Mouse (Mus musculus) embryonic facial prominence, embryonic 13.5 days (tissue): Measurements from ENCODE around the gene Epha3. TPM values are rescaled to one million over a fixed set of nuclear protein-coding genes. Genes with fewer than 3 reads are reported as not detected.

ENCODE experiments used
- ATAC-seq: fragments of 200-750 bp; cut with Nextera tagmentation; 2 replicates; pipeline ENCODE4 v1.8.0; 2017; ENCODE audit warnings: low read depth; ENCODE audit not compliant: insufficient number of reproducible peaks, insufficient read depth, low FRiP score, low TSS enrichment
- H3K27ac ChIP-seq: fragments of 300-500 bp; sonication (generic); 2 replicates; pipeline ENCODE4 v1.5.1; 2015; ENCODE audit warnings: moderate library complexity, mild to moderate bottlenecking, inconsistent platforms
- H3K27me3 ChIP-seq: fragments of 300-500 bp; sonication (generic); 2 replicates; pipeline ENCODE4 v1.6.1; 2015; ENCODE audit warnings: mild to moderate bottlenecking, inconsistent platforms
- H3K36me3 ChIP-seq: fragments of 300-500 bp; sonication (generic); 2 replicates; pipeline ENCODE4 v1.6.1; 2015; ENCODE audit warnings: mild to moderate bottlenecking, inconsistent platforms
- H3K4me1 ChIP-seq: fragments of 300-500 bp; sonication (generic); 2 replicates; pipeline ENCODE4 v1.6.1; 2015; ENCODE audit warnings: inconsistent platforms
- H3K4me2 ChIP-seq: fragments of 300-500 bp; sonication (generic); 2 replicates; pipeline ENCODE4 v1.6.1; 2015; ENCODE audit warnings: moderate library complexity, mild to moderate bottlenecking, inconsistent platforms
- H3K4me3 ChIP-seq: fragments of 300-500 bp; sonication (generic); 2 replicates; pipeline ENCODE4 v1.5.1; 2015; ENCODE audit warnings: mild to moderate bottlenecking, inconsistent platforms
- H3K9ac ChIP-seq: fragments of 300-500 bp; sonication (generic); 2 replicates; pipeline ENCODE4 v1.6.1; 2015; ENCODE audit warnings: mild to moderate bottlenecking, inconsistent platforms
- H3K9me3 ChIP-seq: fragments of 300-500 bp; sonication (generic); 2 replicates; pipeline ENCODE4 v1.6.1; 2016; ENCODE audit warnings: inconsistent platforms
- WGBS: fragments of 180-500 bp; shearing (Covaris S2); methylation state at CpG from one replicate; pipeline ENCODE4 v1.1.7; 2015; ENCODE audit warnings: mixed read lengths; 5-methylcytosine and 5-hydroxymethylcytosine counted together
- polyA plus RNA-seq: library from polyadenylated mRNA; unstranded; fragments of >200 nt; fragmentation: Nextera tagmentation; extraction: Ambion mirVana; gene quantifications from 2 replicates; pipeline ENCODE4 v1.2.1, GENCODE M21; 2015

Gene Epha3
- polyA plus RNA-seq, 1 experiment from 2014 or later: 72.2 TPM

DNA sequence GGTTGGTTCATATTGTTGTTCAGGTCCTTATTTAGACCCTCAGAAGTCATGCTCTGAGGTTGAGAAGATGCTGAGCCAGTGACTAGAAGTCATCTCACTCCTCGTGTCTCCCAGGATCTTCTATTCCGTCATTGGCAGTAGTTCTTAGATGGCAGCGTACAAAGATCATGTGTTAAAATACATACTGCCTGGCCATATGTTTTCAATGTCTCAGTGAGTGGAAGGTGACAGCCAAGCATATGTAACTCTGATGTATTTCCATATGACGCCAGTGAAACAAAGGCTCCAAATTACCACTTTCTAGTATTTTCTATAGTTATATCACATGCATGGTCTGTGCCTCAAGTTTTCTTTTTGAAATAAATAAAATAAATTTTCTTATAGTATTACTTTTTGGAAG is 146.7 kb downstream of the Epha3 start:
- H3K4me2 ChIP-seq: no peak overlapping the region
- H3K9me3 ChIP-seq: no peaks in the 10 kb centered on the region
- no peaks in the 10 kb centered on the region for H3K27me3 ChIP-seq
- 68% methylated on average over 4 of the region's 4 CpGs for WGBS
- no peaks in the 10 kb centered on the region for H3K4me1 ChIP-seq
- H3K27ac ChIP-seq: no peak overlapping the region
- no peak for ATAC-seq
- H3K4me3 ChIP-seq: no peak overlapping the region
- no peaks in the 10 kb centered on the region for H3K36me3 ChIP-seq
- H3K9ac ChIP-seq: no peak overlapping the region

DNA sequence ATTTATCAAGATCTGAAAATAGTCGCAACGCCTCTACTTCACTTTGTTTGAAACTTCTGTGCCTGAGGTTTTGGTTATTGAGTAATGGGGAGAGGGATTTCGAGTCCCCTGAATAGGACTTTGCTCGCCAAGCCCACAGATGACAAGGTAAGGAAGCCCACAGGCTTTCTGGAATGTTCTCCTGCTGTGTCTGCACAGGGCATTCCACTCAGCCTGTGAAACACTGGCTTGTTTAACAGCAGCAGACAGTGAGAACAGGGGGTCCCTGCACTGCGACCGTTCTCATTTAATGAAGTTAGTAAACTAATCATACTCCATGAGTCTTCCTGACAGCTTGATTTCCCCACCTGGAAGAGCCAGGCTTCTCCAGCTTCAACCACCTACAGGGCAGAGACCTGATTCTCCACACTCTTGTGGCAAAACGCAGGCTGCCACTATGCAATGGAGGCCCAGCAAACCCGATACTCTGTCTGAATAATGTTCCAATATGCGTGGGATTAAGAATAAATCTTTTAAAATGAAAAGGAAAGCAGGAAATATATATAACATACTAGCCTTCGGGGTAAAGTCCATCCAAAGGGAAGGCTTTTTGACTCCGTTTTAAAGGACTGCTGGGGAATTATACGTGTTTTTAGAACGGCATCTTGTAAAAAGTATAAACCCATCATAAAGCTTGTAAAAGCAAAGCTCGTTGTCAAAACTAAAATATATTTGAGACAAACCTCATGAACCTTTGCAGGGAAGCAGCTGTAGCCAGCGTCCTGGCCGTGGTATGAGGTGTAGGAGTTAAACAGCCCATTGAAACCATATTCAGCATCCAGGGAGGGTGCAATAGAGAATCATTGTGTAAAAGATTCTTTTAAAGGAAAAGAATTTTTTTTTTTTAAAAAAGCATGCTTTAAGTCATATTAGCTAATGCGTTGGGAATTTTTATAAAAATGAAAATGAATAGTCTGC is 156.8 kb downstream of the Epha3 start:
- 62% methylated on average over 17 of the region's 17 CpGs for WGBS
- Histone ChIP-seq H3K4me1 (peaks cover 5% of the 10 kb centered on the region), H3K9me3 (no peaks in the 10 kb centered on the region), H3K27me3 (no peaks in the 10 kb centered on the region), H3K27ac (peak overlapping the region; percentile 24; the same call in 1 of the 2 replicates), H3K9ac (no peak overlapping the region), H3K4me2 (peak overlapping the region; percentile 5), H3K36me3 (no peaks in the 10 kb centered on the region), H3K4me3 (no peak overlapping the region)
- no peak for ATAC-seq

DNA sequence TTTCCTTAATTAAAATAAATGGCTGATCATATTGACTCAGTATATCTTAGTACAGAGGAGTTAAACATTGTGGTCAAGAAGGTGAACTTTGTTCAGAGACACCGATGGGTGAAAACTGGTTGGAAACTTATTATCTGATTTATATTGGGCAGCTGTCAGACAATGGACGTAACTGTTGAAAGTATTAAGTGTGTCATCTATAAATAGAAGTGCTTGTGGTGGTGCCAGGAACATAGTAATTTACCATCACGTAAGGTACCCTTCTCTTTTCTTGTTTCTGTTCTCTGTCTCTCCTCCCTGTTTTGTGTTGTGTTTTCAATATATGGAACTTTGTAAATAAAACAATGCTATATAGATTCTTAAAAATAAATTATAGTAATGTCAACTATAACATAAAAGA is 174.6 kb downstream of the Epha3 start:
- H3K9me3 ChIP-seq: no peaks in the 10 kb centered on the region
- H3K9ac ChIP-seq: no peak overlapping the region
- no peak overlapping the region for H3K4me2 ChIP-seq
- no peak overlapping the region for H3K4me3 ChIP-seq
- H3K27ac ChIP-seq: no peak overlapping the region
- ATAC-seq: no peak
- no peaks in the 10 kb centered on the region for H3K36me3 ChIP-seq
- 0 out of 2 replicates have a peak, but pooled peaks cover 4% of the 10 kb centered on the region for H3K4me1 ChIP-seq
- no peaks in the 10 kb centered on the region for H3K27me3 ChIP-seq
- 80% methylated on average over 3 of the region's 3 CpGs for WGBS

DNA sequence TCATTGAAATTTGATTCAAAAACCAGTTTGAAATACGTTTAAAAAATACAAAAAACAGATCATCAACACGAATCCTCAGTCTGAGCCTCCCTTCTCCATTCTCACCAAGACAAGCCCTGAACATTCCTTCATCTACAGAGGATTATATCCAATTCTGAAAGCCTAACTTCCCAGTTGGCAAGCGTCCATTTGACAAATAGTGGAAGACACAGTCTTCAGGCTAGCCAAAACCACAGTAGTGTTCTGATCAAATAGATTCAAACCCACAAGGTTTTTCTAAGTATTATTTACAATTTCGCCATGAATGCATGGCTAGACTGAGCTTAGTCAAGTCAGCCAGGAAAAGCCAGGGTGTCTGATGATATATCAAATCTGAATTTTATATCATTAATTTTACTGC is 179.8 kb downstream of the Epha3 start:
- Histone ChIP-seq H3K9me3 (no peaks in the 10 kb centered on the region), H3K27me3 (no peaks in the 10 kb centered on the region), H3K4me1 (0 out of 2 replicates have a peak, but pooled peaks cover 4% of the 10 kb centered on the region), H3K9ac (no peak overlapping the region), H3K4me3 (no peak overlapping the region), H3K36me3 (no peaks in the 10 kb centered on the region), H3K27ac (no peak overlapping the region), H3K4me2 (no peak overlapping the region)
- no peak for ATAC-seq
- WGBS: 68% methylated on average over 4 of the region's 4 CpGs

DNA sequence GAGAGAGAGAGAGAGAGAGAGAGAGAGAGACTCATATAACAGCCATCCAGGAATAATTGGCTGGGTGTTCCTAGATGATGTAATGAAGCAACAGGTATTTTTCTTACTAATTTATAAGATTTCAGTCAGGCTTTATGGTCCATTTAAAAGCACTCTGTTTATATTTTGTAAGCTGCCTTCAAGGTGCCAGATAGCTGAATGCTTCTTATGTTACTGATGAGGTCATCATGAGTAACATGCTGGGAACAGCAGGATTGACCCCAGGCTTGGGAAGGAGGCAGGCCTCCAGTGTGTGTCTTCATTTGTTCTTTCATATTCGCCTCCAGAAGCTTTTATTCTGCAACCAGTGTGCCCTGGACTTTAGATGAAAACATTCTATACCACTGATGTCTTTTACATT is 189.5 kb downstream of the Epha3 start:
- Histone ChIP-seq H3K9ac (no peak overlapping the region), H3K4me2 (no peak overlapping the region), H3K27me3 (no peaks in the 10 kb centered on the region), H3K36me3 (no peaks in the 10 kb centered on the region), H3K4me3 (no peak overlapping the region), H3K27ac (no peak overlapping the region), H3K9me3 (no peaks in the 10 kb centered on the region), H3K4me1 (no peaks in the 10 kb centered on the region)
- ATAC-seq: no peak
- 40% methylated on average over 1 of the region's 1 CpGs for WGBS

DNA sequence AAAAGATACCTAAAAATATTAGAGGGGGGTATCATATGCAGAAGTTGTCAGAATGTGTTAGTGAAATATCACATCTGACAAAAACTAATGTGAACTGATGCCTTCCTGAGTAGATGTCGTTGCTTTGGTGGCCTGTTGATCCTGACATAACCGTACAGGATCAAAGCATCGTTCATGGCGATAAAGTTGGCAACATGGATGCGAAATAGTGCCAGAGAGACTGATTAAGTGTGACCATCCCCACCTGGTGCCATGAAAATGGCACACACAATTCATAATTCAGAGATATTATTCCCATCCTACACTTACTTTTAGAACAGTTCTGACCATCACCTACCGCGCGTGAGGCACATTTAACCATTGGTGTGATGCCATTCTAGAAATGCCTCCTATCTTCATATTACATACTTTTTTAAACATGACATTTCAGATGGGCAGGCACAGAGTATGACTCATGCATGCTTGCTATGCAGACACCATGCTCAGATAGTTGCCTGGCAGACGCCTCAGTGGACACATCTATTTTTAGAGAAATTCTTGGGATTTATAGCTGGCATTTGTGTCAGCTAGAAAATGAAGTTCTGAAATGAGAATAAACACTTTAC is 190.6 kb downstream of the Epha3 start:
- Histone ChIP-seq H3K4me3 (no peak overlapping the region), H3K9ac (no peak overlapping the region), H3K9me3 (no peaks in the 10 kb centered on the region), H3K27me3 (no peaks in the 10 kb centered on the region), H3K4me1 (no peaks in the 10 kb centered on the region), H3K4me2 (no peak overlapping the region), H3K27ac (no peak overlapping the region), H3K36me3 (no peaks in the 10 kb centered on the region)
- ATAC-seq: no peak
- 80% methylated on average over 9 of the region's 9 CpGs for WGBS

DNA sequence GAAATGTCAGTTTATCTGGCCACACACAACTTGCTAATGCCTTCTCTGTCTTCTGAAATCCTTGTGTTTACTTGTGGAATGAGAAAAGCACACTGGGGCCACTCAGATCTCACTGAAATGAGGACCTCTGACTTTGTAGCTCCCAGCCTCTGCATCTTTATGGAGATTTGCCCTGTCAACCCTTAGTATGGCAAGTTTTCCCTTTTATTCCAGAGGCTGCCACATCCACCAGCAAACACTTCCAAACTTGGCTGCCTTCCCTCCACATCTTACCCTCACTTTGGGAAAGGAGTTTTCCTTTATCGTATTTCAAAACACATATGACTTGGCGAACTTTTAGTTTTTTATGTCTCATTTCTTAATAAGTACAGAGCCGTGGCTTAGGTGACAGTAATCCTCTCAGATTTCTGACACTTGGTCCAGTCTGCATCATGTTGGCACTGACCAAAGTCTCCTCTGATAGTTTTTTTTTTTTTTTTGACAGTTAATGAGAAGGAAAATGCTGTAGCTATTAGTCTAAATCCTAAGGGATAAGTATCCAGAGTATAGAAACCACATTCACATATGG is 198.0 kb downstream of the Epha3 start:
- WGBS: 26% methylated on average over 3 of the region's 3 CpGs
- Histone ChIP-seq H3K27ac (no peak overlapping the region), H3K9ac (no peak overlapping the region), H3K36me3 (no peaks in the 10 kb centered on the region), H3K27me3 (no peaks in the 10 kb centered on the region), H3K4me3 (no peak overlapping the region), H3K4me2 (no peak overlapping the region), H3K9me3 (no peaks in the 10 kb centered on the region), H3K4me1 (peaks cover 7% of the 10 kb centered on the region; the same call in 1 of the 2 replicates)
- no peak for ATAC-seq

DNA sequence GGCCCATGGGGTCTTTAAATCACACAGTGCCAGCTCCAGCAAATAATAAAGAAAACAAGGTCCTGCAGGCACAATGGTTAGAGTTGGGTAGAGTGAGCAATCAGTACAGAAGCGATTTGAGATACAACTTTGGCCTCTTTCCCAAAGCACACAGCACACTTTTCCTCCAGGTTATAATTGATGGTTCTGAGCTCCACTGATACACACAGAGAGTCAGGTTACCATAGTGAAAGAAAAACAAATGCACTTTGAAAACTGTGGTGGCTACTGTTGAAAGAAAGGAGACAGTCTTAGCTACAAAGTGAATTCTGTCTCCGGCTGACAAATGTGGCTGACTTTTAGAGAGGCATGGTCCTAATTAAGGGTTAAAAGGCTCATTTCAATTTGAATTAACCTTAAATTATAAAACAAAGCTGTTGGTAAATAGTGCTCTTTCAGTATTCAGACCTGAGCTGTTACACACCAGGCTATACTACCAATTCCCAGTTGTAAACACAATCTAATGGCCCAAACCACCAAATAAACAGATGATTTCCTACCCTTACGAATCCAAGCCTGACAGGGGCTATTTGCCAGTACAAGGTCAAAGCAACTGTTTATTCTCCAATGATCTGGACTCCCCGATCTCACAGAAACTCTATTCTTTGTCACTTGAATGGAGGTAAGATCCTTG is 205.5 kb downstream of the Epha3 start:
- WGBS: 25% methylated on average over 4 of the region's 4 CpGs
- no peaks in the 10 kb centered on the region for H3K27me3 ChIP-seq
- ATAC-seq: no peak
- peaks cover 10% of the 10 kb centered on the region for H3K4me1 ChIP-seq
- no peak overlapping the region for H3K4me3 ChIP-seq
- H3K27ac ChIP-seq: no peak overlapping the region
- no peak overlapping the region for H3K9ac ChIP-seq
- no peak overlapping the region for H3K4me2 ChIP-seq
- H3K9me3 ChIP-seq: no peaks in the 10 kb centered on the region
- no peaks in the 10 kb centered on the region for H3K36me3 ChIP-seq

DNA sequence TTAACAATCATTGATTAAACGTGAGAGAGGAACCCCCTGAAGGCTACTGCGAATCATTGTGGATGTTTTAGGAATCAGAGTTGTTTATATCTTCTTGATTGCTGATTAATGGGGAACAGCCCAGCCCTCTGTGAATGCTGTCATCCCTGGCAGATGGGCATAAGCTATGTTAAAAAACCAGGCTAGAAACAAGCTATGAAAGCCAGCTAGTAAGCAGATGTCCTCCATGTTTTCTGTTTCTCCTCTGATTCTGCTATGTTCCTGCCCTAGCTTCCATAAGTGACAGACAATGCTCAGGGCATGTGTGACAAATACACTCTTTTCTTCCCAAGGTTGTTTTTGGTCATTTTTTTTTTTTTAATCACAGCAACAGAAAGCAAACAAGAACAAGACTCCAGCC is 206.2 kb downstream of the Epha3 start:
- Histone ChIP-seq H3K27me3 (no peaks in the 10 kb centered on the region), H3K9me3 (no peaks in the 10 kb centered on the region), H3K4me2 (no peak overlapping the region), H3K9ac (no peak overlapping the region), H3K27ac (no peak overlapping the region), H3K36me3 (no peaks in the 10 kb centered on the region), H3K4me3 (no peak overlapping the region), H3K4me1 (peaks cover 10% of the 10 kb centered on the region)
- ATAC-seq: no peak
- 35% methylated on average over 2 of the region's 2 CpGs for WGBS

DNA sequence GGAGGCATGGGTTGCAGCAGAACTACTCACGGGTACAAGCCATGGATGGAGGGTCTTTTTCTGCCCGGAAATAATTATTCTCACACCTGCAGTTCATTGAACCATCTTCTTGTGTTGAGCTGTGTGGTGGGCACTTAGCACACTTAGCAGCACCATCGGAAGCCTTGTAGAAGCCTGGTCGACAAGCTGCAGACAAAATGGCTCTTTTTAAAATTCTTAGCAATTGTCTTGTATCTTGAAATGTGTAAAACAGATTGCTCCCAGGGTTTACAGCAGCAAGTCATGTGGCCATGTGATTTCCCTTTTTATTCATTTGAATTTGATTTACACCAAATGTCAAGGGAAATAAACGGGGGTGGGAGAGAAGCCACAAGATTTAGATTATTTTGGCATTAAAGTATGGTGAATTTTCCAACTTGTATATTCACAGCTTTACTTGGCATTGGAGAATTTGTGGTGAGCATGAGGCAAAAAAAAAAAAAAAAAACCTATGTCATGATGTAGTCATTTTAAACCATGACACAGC is 210.5 kb downstream of the Epha3 start:
- Histone ChIP-seq H3K27me3 (no peaks in the 10 kb centered on the region), H3K4me1 (peaks cover 6% of the 10 kb centered on the region), H3K36me3 (no peaks in the 10 kb centered on the region), H3K9me3 (no peaks in the 10 kb centered on the region), H3K4me3 (no peak overlapping the region), H3K9ac (no peak overlapping the region), H3K27ac (no peak overlapping the region), H3K4me2 (no peak overlapping the region)
- 66% methylated on average over 5 of the region's 5 CpGs for WGBS
- no peak for ATAC-seq

DNA sequence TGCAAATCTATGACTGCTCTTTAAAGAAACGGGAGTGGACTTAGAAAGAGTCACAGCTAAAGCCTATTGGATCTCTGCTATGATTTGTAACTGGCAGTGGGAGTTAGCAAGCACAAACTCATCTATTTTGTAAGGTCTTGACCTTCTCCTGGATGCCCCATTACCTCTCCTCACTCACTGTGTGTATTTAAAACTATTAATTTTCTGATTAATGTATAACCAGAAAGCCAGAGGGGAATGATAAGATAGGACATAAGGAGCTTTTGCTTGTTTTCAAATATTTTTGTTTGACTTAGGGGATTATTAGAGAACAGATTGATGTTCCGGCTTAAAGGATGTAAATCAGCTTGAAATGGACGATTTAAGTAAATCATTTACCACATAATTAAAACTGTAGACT is 213.2 kb downstream of the Epha3 start:
- H3K9ac ChIP-seq: no peak overlapping the region
- H3K4me2 ChIP-seq: no peak overlapping the region
- H3K27me3 ChIP-seq: no peaks in the 10 kb centered on the region
- H3K9me3 ChIP-seq: no peaks in the 10 kb centered on the region
- H3K4me3 ChIP-seq: no peak overlapping the region
- no peak overlapping the region for H3K27ac ChIP-seq
- no peaks in the 10 kb centered on the region for H3K4me1 ChIP-seq
- no peaks in the 10 kb centered on the region for H3K36me3 ChIP-seq
- ATAC-seq: no peak
- 85% methylated on average over 3 of the region's 3 CpGs for WGBS
